Mouse (Mus musculus): ENCODE measurements around the gene Thnsl2. TPM values are rescaled to one million over a fixed set of nuclear protein-coding genes. Genes with fewer than 3 reads are reported as not detected.

Thnsl2 gene
- polyA plus RNA-seq, 1 experiment: 2.5 TPM

GRCm38 (mm10) chr6:71172812-71173580, 28.8 kb upstream of the Thnsl2 start:
- 94% methylated on average over 10 of the region's 10 CpGs for WGBS
- Histone ChIP-seq H3K27ac (ENCODE audit: insufficient read depth, low read length) (no peak overlapping the region), H3K36me3 (ENCODE audit: control insufficient read depth, insufficient read depth, low read length) (no peaks in the 10 kb centered on the region), H3K4me3 (ENCODE audit: extremely low read depth, insufficient read depth, insufficient read length) (no peak overlapping the region), H3K4me1 (ENCODE audit: control insufficient read depth, insufficient read depth, insufficient read length) (no peaks in the 10 kb centered on the region), H3K27me3 (ENCODE audit: control insufficient read depth, insufficient read depth, low read length) (no peaks in the 10 kb centered on the region)
- TF ChIP-seq CTCF (IDR thresholded peaks at IDR 0.05; ENCODE audit: extremely low read depth, insufficient read depth, insufficient read length, insufficient replicate concordance) (no peak), POLR2A (IDR thresholded peaks at IDR 0.05; ENCODE audit: low read depth, low read length) (no peak)
- DNase-seq (ENCODE audit: low read depth in 1 of 2, low spot score in 2 of 2): no peak

GRCm38 (mm10) chr6:71166551-71167169, 22.4 kb upstream of the Thnsl2 start:
- no peaks in the 10 kb centered on the region for H3K4me1 ChIP-seq (ENCODE audit: control insufficient read depth, insufficient read depth, insufficient read length)
- no peak for TF ChIP-seq POLR2A (IDR thresholded peaks at IDR 0.05; ENCODE audit: low read depth, low read length)
- TF ChIP-seq CTCF (IDR thresholded peaks at IDR 0.05; ENCODE audit: extremely low read depth, insufficient read depth, insufficient read length, insufficient replicate concordance): no peak
- no peak for DNase-seq (ENCODE audit: low read depth in 1 of 2, low spot score in 2 of 2)
- no peak overlapping the region for H3K4me3 ChIP-seq (ENCODE audit: extremely low read depth, insufficient read depth, insufficient read length)
- no peak overlapping the region for H3K27ac ChIP-seq (ENCODE audit: insufficient read depth, low read length)
- 31% methylated on average over 6 of the region's 6 CpGs for WGBS
- no peaks in the 10 kb centered on the region for H3K36me3 ChIP-seq (ENCODE audit: control insufficient read depth, insufficient read depth, low read length)
- no peaks in the 10 kb centered on the region for H3K27me3 ChIP-seq (ENCODE audit: control insufficient read depth, insufficient read depth, low read length)

GRCm38 (mm10) chr6:71164394-71164793, 20.2 kb upstream of the Thnsl2 start:
- Histone ChIP-seq H3K27ac (ENCODE audit: insufficient read depth, low read length) (no peak overlapping the region), H3K4me3 (ENCODE audit: extremely low read depth, insufficient read depth, insufficient read length) (no peak overlapping the region), H3K4me1 (ENCODE audit: control insufficient read depth, insufficient read depth, insufficient read length) (no peaks in the 10 kb centered on the region), H3K27me3 (ENCODE audit: control insufficient read depth, insufficient read depth, low read length) (no peaks in the 10 kb centered on the region), H3K36me3 (ENCODE audit: control insufficient read depth, insufficient read depth, low read length) (no peaks in the 10 kb centered on the region)
- no peak for TF ChIP-seq POLR2A (IDR thresholded peaks at IDR 0.05; ENCODE audit: low read depth, low read length)
- TF ChIP-seq CTCF (IDR thresholded peaks at IDR 0.05; ENCODE audit: extremely low read depth, insufficient read depth, insufficient read length, insufficient replicate concordance): no peak
- 48% methylated on average over 6 of the region's 6 CpGs for WGBS
- DNase-seq (ENCODE audit: low read depth in 1 of 2, low spot score in 2 of 2): no peak

- no peak for DNase-seq (ENCODE audit: low read depth in 1 of 2, low spot score in 2 of 2)
- H3K4me1 ChIP-seq (ENCODE audit: control insufficient read depth, insufficient read depth, insufficient read length): no peaks in the 10 kb centered on the region
- 79% methylated on average over 4 of the region's 4 CpGs for WGBS
- H3K27ac ChIP-seq (ENCODE audit: insufficient read depth, low read length): no peak overlapping the region
- H3K36me3 ChIP-seq (ENCODE audit: control insufficient read depth, insufficient read depth, low read length): no peaks in the 10 kb centered on the region
- TF ChIP-seq CTCF (IDR thresholded peaks at IDR 0.05; ENCODE audit: extremely low read depth, insufficient read depth, insufficient read length, insufficient replicate concordance): peak; percentile 6; the same call in 1 of the 2 replicates
- no peak for TF ChIP-seq POLR2A (IDR thresholded peaks at IDR 0.05; ENCODE audit: low read depth, low read length)
- H3K4me3 ChIP-seq (ENCODE audit: extremely low read depth, insufficient read depth, insufficient read length): no peak overlapping the region
- H3K27me3 ChIP-seq (ENCODE audit: control insufficient read depth, insufficient read depth, low read length): no peaks in the 10 kb centered on the region
Measured at GRCm38 (mm10) chr6:71162269-71162668, 18.0 kb upstream of the Thnsl2 start.

- no peak overlapping the region for H3K27ac ChIP-seq (ENCODE audit: insufficient read depth, low read length)
- no peak for TF ChIP-seq POLR2A (IDR thresholded peaks at IDR 0.05; ENCODE audit: low read depth, low read length)
- no peak for TF ChIP-seq CTCF (IDR thresholded peaks at IDR 0.05; ENCODE audit: extremely low read depth, insufficient read depth, insufficient read length, insufficient replicate concordance)
- H3K36me3 ChIP-seq (ENCODE audit: control insufficient read depth, insufficient read depth, low read length): no peaks in the 10 kb centered on the region
- no peak overlapping the region for H3K4me3 ChIP-seq (ENCODE audit: extremely low read depth, insufficient read depth, insufficient read length)
- H3K4me1 ChIP-seq (ENCODE audit: control insufficient read depth, insufficient read depth, insufficient read length): no peaks in the 10 kb centered on the region
- no peak for DNase-seq (ENCODE audit: low read depth in 1 of 2, low spot score in 2 of 2)
- 81% methylated on average over 7 of the region's 7 CpGs for WGBS
- no peaks in the 10 kb centered on the region for H3K27me3 ChIP-seq (ENCODE audit: control insufficient read depth, insufficient read depth, low read length)
Measured at GRCm38 (mm10) chr6:71161290-71161689, 17.1 kb upstream of the Thnsl2 start.

- TF ChIP-seq CTCF (IDR thresholded peaks at IDR 0.05; ENCODE audit: extremely low read depth, insufficient read depth, insufficient read length, insufficient replicate concordance) (peak; percentile 15; the same call in 1 of the 2 replicates), POLR2A (IDR thresholded peaks at IDR 0.05; ENCODE audit: low read depth, low read length) (no peak)
- H3K4me3 ChIP-seq (ENCODE audit: extremely low read depth, insufficient read depth, insufficient read length): no peak overlapping the region
- WGBS: 90% methylated on average over 5 of the region's 5 CpGs
- no peaks in the 10 kb centered on the region for H3K36me3 ChIP-seq (ENCODE audit: control insufficient read depth, insufficient read depth, low read length)
- H3K27me3 ChIP-seq (ENCODE audit: control insufficient read depth, insufficient read depth, low read length): no peaks in the 10 kb centered on the region
- no peaks in the 10 kb centered on the region for H3K4me1 ChIP-seq (ENCODE audit: control insufficient read depth, insufficient read depth, insufficient read length)
- no peak for DNase-seq (ENCODE audit: low read depth in 1 of 2, low spot score in 2 of 2)
- no peak overlapping the region for H3K27ac ChIP-seq (ENCODE audit: insufficient read depth, low read length)
Measured at GRCm38 (mm10) chr6:71156674-71157326, 12.6 kb upstream of the Thnsl2 start.
